Mouse (Mus musculus) brain, embryonic 14.5 days (tissue): ENCODE data around the gene Celsr2.

ENCODE experiments used
- CTCF ChIP-seq: fragments of 200-500 bp; IDR thresholded peaks from 2 replicates; pipeline ENCODE4 v1.5.1; 2012; ENCODE audit warnings: inconsistent platforms, mild to moderate bottlenecking, moderate library complexity, borderline replicate concordance; ENCODE audit not compliant: insufficient read depth, insufficient read length; ENCODE audit errors: extremely low read depth
- POLR2A ChIP-seq: fragments of 200-500 bp; IDR thresholded peaks from 2 replicates; pipeline ENCODE4 v1.6.1; 2012; ENCODE audit warnings: mild to moderate bottlenecking, inconsistent platforms, borderline replicate concordance; ENCODE audit not compliant: poor library complexity, insufficient read depth, insufficient read length, severe bottlenecking; ENCODE audit errors: extremely low read depth

DNA sequence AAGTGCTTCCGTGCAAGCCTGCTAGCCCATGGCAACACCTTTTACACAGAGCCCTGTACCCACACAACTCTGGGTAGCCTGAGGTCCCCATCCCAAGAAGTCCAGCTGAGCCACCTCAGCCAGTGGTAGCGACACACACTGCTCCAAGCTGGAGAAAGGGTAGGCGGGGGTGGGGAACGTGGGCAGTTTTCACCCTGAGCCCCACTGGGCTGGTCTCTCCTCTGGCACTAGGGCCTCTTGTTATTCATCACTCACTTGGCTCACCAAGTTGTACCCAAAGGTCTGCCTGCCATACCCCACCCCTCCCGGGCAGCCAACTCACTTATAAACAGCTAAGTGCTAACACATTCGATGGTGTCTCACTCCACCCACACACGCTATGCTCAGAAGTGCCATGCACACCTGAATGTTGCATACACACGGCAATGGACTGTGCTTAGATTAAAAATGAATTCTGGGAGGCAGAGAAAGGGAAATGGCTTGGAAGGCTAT lies 6.8 kb downstream of the Celsr2 start:
- TF ChIP-seq CTCF (no peak), POLR2A (no peak)
